Mouse (Mus musculus) small intestine, adult 2 months (tissue): ENCODE measurements around the gene Med12l.

Experiments
- CTCF ChIP-seq: fragments of 200-500 bp; IDR thresholded peaks from 2 replicates; pipeline ENCODE4 v1.5.1; 2012; ENCODE audit warnings: low read depth, mild to moderate bottlenecking, control low read depth, inconsistent platforms, low read length, moderate library complexity, mixed read lengths; ENCODE audit not compliant: insufficient replicate concordance, insufficient read length; ENCODE audit errors: extremely low read depth
- POLR2A ChIP-seq: fragments of 200-500 bp; IDR thresholded peaks from 2 replicates; pipeline ENCODE4 v1.6.1; 2012; ENCODE audit warnings: low read depth, mild to moderate bottlenecking, control low read depth, inconsistent platforms, low read length, moderate library complexity

GRCm38 (mm10) chr3:59228730-59229551 lies 223.3 kb downstream of the Med12l start:
- no peak for TF ChIP-seq CTCF
- TF ChIP-seq POLR2A, result no peak
